Mouse (Mus musculus): ENCODE data around the gene Napsa. TPM values are rescaled to one million over a fixed set of nuclear protein-coding genes. Genes with fewer than 3 reads are reported as not detected.

The Napsa gene
- polyA plus RNA-seq, 1 experiment from 2014 or later, result 0.70 TPM

- Histone ChIP-seq H3K9me3 (replicated peaks; ENCODE audit: control insufficient read depth, low read length) (no peaks in the 10 kb centered on the region), H3K36me3 (ENCODE audit: control insufficient read depth, insufficient read depth, low read length) (no peaks in the 10 kb centered on the region), H3K27me3 (ENCODE audit: control insufficient read depth, insufficient read depth, low read length) (peaks cover 13% of the 10 kb centered on the region), H3K27ac (ENCODE audit: low read depth, low read length) (no peak overlapping the region), H3K4me2 (no peak overlapping the region), H3K9ac (ENCODE audit: low read depth, low read length) (no peak overlapping the region), H3K4me3 (ENCODE audit: low read depth, low read length) (no peak overlapping the region), H3K4me1 (ENCODE audit: control insufficient read depth, insufficient read depth, low read length) (no peaks in the 10 kb centered on the region)
- ATAC-seq (replicated peaks; ENCODE audit: insufficient number of reproducible peaks, low FRiP score, low TSS enrichment), result no peak
- 83% methylated on average over 13 of the region's 13 CpGs for WGBS (ENCODE audit: insufficient replicate concordance)
Observed at GRCm38 (mm10) chr7:44626966-44627365, 54.8 kb downstream of the Napsa start.

DNA sequence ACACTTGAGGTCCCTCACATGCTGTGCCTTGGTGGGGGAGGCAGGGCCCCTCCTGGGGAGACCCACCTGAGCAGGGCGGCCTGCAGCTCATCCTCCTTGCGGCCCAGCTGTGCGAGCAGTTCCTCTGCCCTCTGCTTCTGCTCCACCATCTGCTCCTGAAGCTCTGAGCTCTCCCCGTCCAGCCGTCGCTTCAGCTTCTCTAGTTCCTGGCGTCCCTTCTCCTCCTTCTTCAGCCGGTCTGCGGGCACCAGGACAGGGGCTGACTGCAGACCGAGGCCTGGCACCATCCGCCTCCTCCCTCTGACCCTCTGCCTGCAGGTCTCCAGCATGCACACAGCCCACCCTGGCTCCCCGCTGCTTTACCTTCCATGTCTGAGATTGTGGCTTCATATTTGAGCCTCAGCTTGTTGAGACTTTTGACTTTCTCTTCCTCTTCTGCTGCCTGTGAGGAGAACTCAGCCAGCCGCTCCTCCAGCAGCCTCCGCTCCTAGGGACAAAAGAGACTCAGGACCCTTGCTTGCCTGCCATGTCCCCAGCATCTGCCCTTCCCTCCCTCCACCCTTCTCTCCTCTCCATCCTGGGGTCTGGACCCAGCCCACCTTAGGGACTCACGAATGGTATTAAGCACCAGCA lies 56.3 kb downstream of the Napsa start:
- no peak overlapping the region for H3K4me3 ChIP-seq (ENCODE audit: low read depth, low read length)
- H3K4me1 ChIP-seq (ENCODE audit: control insufficient read depth, insufficient read depth, low read length), result no peaks in the 10 kb centered on the region
- no peak overlapping the region for H3K27ac ChIP-seq (ENCODE audit: low read depth, low read length)
- H3K9ac ChIP-seq (ENCODE audit: low read depth, low read length), result no peak overlapping the region
- WGBS (ENCODE audit: insufficient replicate concordance), result 80% methylated on average over 15 of the region's 15 CpGs
- H3K9me3 ChIP-seq (replicated peaks; ENCODE audit: control insufficient read depth, low read length), result no peaks in the 10 kb centered on the region
- no peak for ATAC-seq (replicated peaks; ENCODE audit: insufficient number of reproducible peaks, low FRiP score, low TSS enrichment)
- H3K27me3 ChIP-seq (ENCODE audit: control insufficient read depth, insufficient read depth, low read length), result peaks cover 21% of the 10 kb centered on the region
- H3K36me3 ChIP-seq (ENCODE audit: control insufficient read depth, insufficient read depth, low read length), result no peaks in the 10 kb centered on the region
- H3K4me2 ChIP-seq, result no peak overlapping the region

GRCm38 (mm10) chr7:44630437-44630836 lies 58.3 kb downstream of the Napsa start:
- ATAC-seq (replicated peaks; ENCODE audit: insufficient number of reproducible peaks, low FRiP score, low TSS enrichment), result peak; percentile 31; the same call in 1 of the 2 replicates
- no peaks in the 10 kb centered on the region for H3K9me3 ChIP-seq (replicated peaks; ENCODE audit: control insufficient read depth, low read length)
- H3K4me1 ChIP-seq (ENCODE audit: control insufficient read depth, insufficient read depth, low read length), result no peaks in the 10 kb centered on the region
- H3K27ac ChIP-seq (ENCODE audit: low read depth, low read length), result no peak overlapping the region
- H3K4me3 ChIP-seq (ENCODE audit: low read depth, low read length), result no peak overlapping the region
- no peak overlapping the region for H3K9ac ChIP-seq (ENCODE audit: low read depth, low read length)
- H3K4me2 ChIP-seq, result no peak overlapping the region
- WGBS (ENCODE audit: insufficient replicate concordance), result 61% methylated on average over 13 of the region's 13 CpGs
- peaks cover 26% of the 10 kb centered on the region for H3K27me3 ChIP-seq (ENCODE audit: control insufficient read depth, insufficient read depth, low read length)
- H3K36me3 ChIP-seq (ENCODE audit: control insufficient read depth, insufficient read depth, low read length), result no peaks in the 10 kb centered on the region

DNA sequence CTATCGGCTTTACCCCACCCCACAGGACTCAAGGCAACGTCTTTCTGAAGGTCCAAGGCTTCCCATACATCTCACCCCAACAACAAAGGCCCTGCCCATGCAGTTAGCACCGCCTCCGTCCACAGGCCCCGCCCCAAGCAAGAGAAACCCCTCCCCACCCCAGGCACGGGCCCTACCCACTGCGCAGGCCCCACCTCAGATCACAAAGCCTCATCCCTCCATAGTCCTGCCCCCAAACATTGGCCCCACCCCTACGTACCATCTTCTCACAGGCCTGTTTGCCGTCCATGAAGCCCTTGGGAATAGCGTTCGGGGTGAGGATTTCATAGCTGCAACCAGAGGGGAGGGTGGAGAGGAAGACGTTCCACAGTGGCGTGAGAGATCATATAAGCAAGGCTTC lies 60.5 kb downstream of the Napsa start:
- no peaks in the 10 kb centered on the region for H3K4me1 ChIP-seq (ENCODE audit: control insufficient read depth, insufficient read depth, low read length)
- H3K27me3 ChIP-seq (ENCODE audit: control insufficient read depth, insufficient read depth, low read length), result peaks cover 30% of the 10 kb centered on the region
- no peak overlapping the region for H3K4me3 ChIP-seq (ENCODE audit: low read depth, low read length)
- WGBS (ENCODE audit: insufficient replicate concordance), result 29% methylated on average over 13 of the region's 13 CpGs
- H3K9me3 ChIP-seq (replicated peaks; ENCODE audit: control insufficient read depth, low read length), result no peaks in the 10 kb centered on the region
- no peak overlapping the region for H3K27ac ChIP-seq (ENCODE audit: low read depth, low read length)
- no peaks in the 10 kb centered on the region for H3K36me3 ChIP-seq (ENCODE audit: control insufficient read depth, insufficient read depth, low read length)
- no peak for ATAC-seq (replicated peaks; ENCODE audit: insufficient number of reproducible peaks, low FRiP score, low TSS enrichment)
- H3K9ac ChIP-seq (ENCODE audit: low read depth, low read length), result no peak overlapping the region
- H3K4me2 ChIP-seq, result no peak overlapping the region

DNA sequence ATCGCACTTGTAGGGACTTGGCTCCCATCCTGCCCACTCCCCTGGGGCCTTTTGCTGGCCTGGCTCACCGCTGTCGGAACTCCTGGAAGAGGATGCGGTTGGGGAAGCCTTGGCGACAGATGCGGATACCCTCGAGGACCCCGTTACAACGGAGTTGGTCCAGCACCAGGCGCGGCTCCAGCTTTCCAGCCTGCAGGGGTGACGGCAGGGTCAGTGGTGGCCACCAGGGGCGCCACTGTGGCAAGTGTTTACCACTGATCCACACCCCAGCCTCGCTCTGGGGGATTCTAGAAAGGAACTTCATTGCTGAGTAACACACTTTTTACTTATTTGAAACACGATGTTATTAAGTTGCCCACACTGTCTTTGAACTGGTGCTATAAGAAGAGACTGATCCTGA lies 61.2 kb downstream of the Napsa start:
- Histone ChIP-seq H3K36me3 (ENCODE audit: control insufficient read depth, insufficient read depth, low read length) (no peaks in the 10 kb centered on the region), H3K4me1 (ENCODE audit: control insufficient read depth, insufficient read depth, low read length) (no peaks in the 10 kb centered on the region), H3K9ac (ENCODE audit: low read depth, low read length) (no peak overlapping the region), H3K4me3 (ENCODE audit: low read depth, low read length) (no peak overlapping the region), H3K9me3 (replicated peaks; ENCODE audit: control insufficient read depth, low read length) (no peaks in the 10 kb centered on the region), H3K27ac (ENCODE audit: low read depth, low read length) (no peak overlapping the region), H3K27me3 (ENCODE audit: control insufficient read depth, insufficient read depth, low read length) (peaks cover 37% of the 10 kb centered on the region), H3K4me2 (no peak overlapping the region)
- WGBS (ENCODE audit: insufficient replicate concordance), result 14% methylated on average over 15 of the region's 15 CpGs
- no peak for ATAC-seq (replicated peaks; ENCODE audit: insufficient number of reproducible peaks, low FRiP score, low TSS enrichment)

Small RNAs within 50 kb of the gene (microRNA-seq; reads per million reads assigned to microRNA genes)
- gene Mir7053 (ENCODE audit: borderline number of aligned reads), result 0.61 reads per million

Other genes with a start within 250 kb of the Napsa start
- 0.32 and 0.59 TPM in 2 replicates for gene Syt3, start 188.3 kb upstream of the Napsa start, polyA plus RNA-seq (2014; fragmentation: Nextera tagmentation; extraction: Ambion mirVana)
- gene 1700008O03Rik, start 186.6 kb upstream of the Napsa start, polyA plus RNA-seq (2014; fragmentation: Nextera tagmentation; extraction: Ambion mirVana), result 0.65 and 1.0 TPM in 2 replicates
- gene Lrrc4b, start 143.4 kb upstream of the Napsa start, polyA plus RNA-seq (2014; fragmentation: Nextera tagmentation; extraction: Ambion mirVana), result 2.4 and 3.5 TPM in 2 replicates
- 1.3 and 1.5 TPM in 2 replicates for gene Aspdh, start 107.0 kb upstream of the Napsa start, polyA plus RNA-seq (2014; fragmentation: Nextera tagmentation; extraction: Ambion mirVana)
- 169 and 181 TPM in 2 replicates for gene Josd2, start 104.4 kb upstream of the Napsa start, polyA plus RNA-seq (2014; fragmentation: Nextera tagmentation; extraction: Ambion mirVana)
- 75.1 and 87.1 TPM in 2 replicates for gene Emc10, start 75.9 kb upstream of the Napsa start, polyA plus RNA-seq (2014; fragmentation: Nextera tagmentation; extraction: Ambion mirVana)
- gene Fam71e1, start 75.8 kb upstream of the Napsa start, polyA plus RNA-seq (2014; fragmentation: Nextera tagmentation; extraction: Ambion mirVana), result 8.9 and 10.6 TPM in 2 replicates
- gene Mybpc2, start 47.7 kb upstream of the Napsa start, polyA plus RNA-seq (2014; fragmentation: Nextera tagmentation; extraction: Ambion mirVana), result 0.37 and 0.47 TPM in 2 replicates
- gene Spib, start 40.3 kb upstream of the Napsa start, polyA plus RNA-seq (2014; fragmentation: Nextera tagmentation; extraction: Ambion mirVana), result not detected in 2 replicates
- 40.1 and 43.1 TPM in 2 replicates for gene Pold1, start 23.5 kb upstream of the Napsa start, polyA plus RNA-seq (2014; fragmentation: Nextera tagmentation; extraction: Ambion mirVana)
- 48.5 and 53.4 TPM in 2 replicates for gene Nr1h2, start 18.4 kb upstream of the Napsa start, polyA plus RNA-seq (2014; fragmentation: Nextera tagmentation; extraction: Ambion mirVana)
- gene Kcnc3, start 18.3 kb downstream of the Napsa start, polyA plus RNA-seq (2014; fragmentation: Nextera tagmentation; extraction: Ambion mirVana), result 0.07 and 0.23 TPM in 2 replicates
- 0.31 and 0.56 TPM in 2 replicates for gene Myh14, start 98.5 kb downstream of the Napsa start, polyA plus RNA-seq (2014; fragmentation: Nextera tagmentation; extraction: Ambion mirVana)
- not detected in 2 replicates for gene Izumo2, start 136.4 kb downstream of the Napsa start, polyA plus RNA-seq (2014; fragmentation: Nextera tagmentation; extraction: Ambion mirVana)
- gene Vrk3, start 176.0 kb downstream of the Napsa start, polyA plus RNA-seq (2014; fragmentation: Nextera tagmentation; extraction: Ambion mirVana), result 30.6 and 34.1 TPM in 2 replicates
- gene Zfp473, start 178.7 kb downstream of the Napsa start, polyA plus RNA-seq (2014; fragmentation: Nextera tagmentation; extraction: Ambion mirVana), result 0.58 and 1.2 TPM in 2 replicates
- 49.0 and 57.5 TPM in 2 replicates for gene Nup62, start 243.7 kb downstream of the Napsa start, polyA plus RNA-seq (2014; fragmentation: Nextera tagmentation; extraction: Ambion mirVana)
- 0.14 and 1.2 TPM in 2 replicates for gene Il4i1, start 244.0 kb downstream of the Napsa start, polyA plus RNA-seq (2014; fragmentation: Nextera tagmentation; extraction: Ambion mirVana)
- gene Atf5, start 244.3 kb downstream of the Napsa start, polyA plus RNA-seq (2014; fragmentation: Nextera tagmentation; extraction: Ambion mirVana), result 1.6 and 1.9 TPM in 2 replicates